Mouse (Mus musculus): ENCODE data around the gene Cib2. TPM values are rescaled to one million over a fixed set of nuclear protein-coding genes. Genes with fewer than 3 reads are reported as not detected.

Cib2 gene
- total and polyA plus RNA-seq, 3 experiments: 7.3 to 9.0 TPM; not detected in 1

DNA sequence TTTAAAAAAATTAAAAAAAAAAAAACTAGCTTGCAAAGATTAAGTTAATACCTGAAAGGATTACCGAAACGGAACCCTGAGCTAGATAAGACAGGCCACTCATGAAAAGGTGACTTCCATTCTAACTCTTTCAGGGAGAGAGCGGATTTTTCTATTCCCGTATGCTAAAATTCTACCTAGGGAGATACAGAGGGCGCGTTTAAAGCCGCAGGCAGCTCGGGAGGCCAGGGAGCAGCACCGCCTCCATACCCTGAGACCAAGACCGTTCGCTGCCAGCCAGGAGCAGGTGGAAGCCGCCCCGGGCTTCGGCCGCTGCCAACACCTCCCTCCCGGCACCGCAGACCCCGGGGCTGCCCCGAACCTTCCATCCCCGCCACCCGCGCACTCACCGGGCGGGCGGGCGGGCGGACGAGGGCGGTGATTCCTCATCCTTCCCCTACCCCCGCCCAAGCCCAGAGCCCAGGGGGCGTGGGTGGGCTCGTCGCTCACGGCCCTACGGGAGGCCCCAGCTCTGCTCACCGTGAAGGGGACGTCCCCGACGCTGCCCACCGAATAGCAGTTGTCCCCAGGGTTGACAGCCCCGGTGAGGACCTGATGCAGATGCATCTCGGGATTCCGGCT lies 59.1 kb downstream of the Cib2 start:
- peak overlapping the region; percentile 84 to 95 for H3K4me3 ChIP-seq (ENCODE audit: control insufficient read depth in 1 of 2, insufficient read depth in 1 of 2, low read depth in 2 of 2, low read length in 2 of 2)
- DNase-seq (ENCODE audit: low read depth, low spot score): peak; percentile 66
- H3K4me1 ChIP-seq (ENCODE audit: control insufficient read depth in 1 of 2, insufficient read depth in 2 of 2, low read length in 2 of 2): peaks cover 4 to 6% of the 10 kb centered on the region in 2 experiments; a peak in 2 of 4 replicates
- H3K9me3 ChIP-seq (replicated peaks; ENCODE audit: insufficient read depth, low read length): no peaks in the 10 kb centered on the region
- H3K9ac ChIP-seq (ENCODE audit: control insufficient read depth, low read depth, low read length, poor library complexity, severe bottlenecking): peak overlapping the region; percentile 80
- peaks cover 3% of the 10 kb centered on the region for H3K79me2 ChIP-seq (ENCODE audit: control insufficient read depth, insufficient read depth, low read length, poor library complexity)
- no peak for TF ChIP-seq GATA1 (IDR thresholded peaks at IDR 0.05; ENCODE audit: low read depth, low read length)
- no peak; the same call in 1 of the 2 replicates for TF ChIP-seq MXI1 (IDR thresholded peaks at IDR 0.05; ENCODE audit: low read depth, low read length)
- TF ChIP-seq MAX (IDR thresholded peaks at IDR 0.05; ENCODE audit: low read length): no peak
- no peak for TF ChIP-seq MYC (IDR thresholded peaks at IDR 0.05; ENCODE audit: low read depth, low read length)
- TF ChIP-seq POLR2A (IDR thresholded peaks at IDR 0.05; ENCODE audit: control insufficient read depth in 1 of 2, insufficient read depth in 1 of 2, low read depth in 1 of 2, low read length in 2 of 2, poor library complexity in 1 of 2): no peak
- TF ChIP-seq SMC3 (IDR thresholded peaks at IDR 0.05; ENCODE audit: low read depth, low read length): no peak
- TF ChIP-seq JUND (IDR thresholded peaks at IDR 0.05; ENCODE audit: low read depth, low read length): no peak
- TF ChIP-seq HCFC1 (IDR thresholded peaks at IDR 0.05; ENCODE audit: low read depth, low read length): no peak
- 0 out of 2 replicates have a peak, but pooled peaks have one; percentile 39 for TF ChIP-seq UBTF (IDR thresholded peaks at IDR 0.05; ENCODE audit: borderline replicate concordance, insufficient read depth, low read depth, low read length)
- TF ChIP-seq TCF12 (IDR thresholded peaks at IDR 0.05; ENCODE audit: low read depth, low read length): no peak
- TF ChIP-seq NELFE (IDR thresholded peaks at IDR 0.05; ENCODE audit: low read depth, low read length): 0 out of 2 replicates have a peak, but pooled peaks have one; percentile 26
- TF ChIP-seq RCOR1 (IDR thresholded peaks at IDR 0.05; ENCODE audit: low read depth, low read length): 0 out of 2 replicates have a peak, but pooled peaks have one; percentile 37
- no peak for TF ChIP-seq USF1 (IDR thresholded peaks at IDR 0.05; ENCODE audit: low read depth, low read length)
- peak; percentile 76 for TF ChIP-seq ZNF384 (IDR thresholded peaks at IDR 0.05; ENCODE audit: low read depth, low read length)
- no peak for TF ChIP-seq ELF1 (IDR thresholded peaks at IDR 0.05; ENCODE audit: low read depth, low read length)
- TF ChIP-seq MAFK (IDR thresholded peaks at IDR 0.05; ENCODE audit: borderline replicate concordance, low read depth, low read length): no peak
- no peak for TF ChIP-seq BHLHE40 (IDR thresholded peaks at IDR 0.05; ENCODE audit: borderline replicate concordance, low read depth, low read length)
- no peak for TF ChIP-seq TBP (IDR thresholded peaks at IDR 0.05; ENCODE audit: low read depth, low read length)
- no peak for TF ChIP-seq RAD21 (IDR thresholded peaks at IDR 0.05; ENCODE audit: low read depth, low read length)
- TF ChIP-seq ETS1 (IDR thresholded peaks at IDR 0.05; ENCODE audit: low read depth, low read length): no peak
- 0 out of 2 replicates have a peak, but pooled peaks have one; percentile 14 for TF ChIP-seq SIN3A (IDR thresholded peaks at IDR 0.05; ENCODE audit: low read length)
- TF ChIP-seq CHD1 (IDR thresholded peaks at IDR 0.05; ENCODE audit: low read depth, low read length): no peak
- TF ChIP-seq MYB (IDR thresholded peaks at IDR 0.05; ENCODE audit: low read depth, low read length): no peak
- TF ChIP-seq NRF1 (IDR thresholded peaks at IDR 0.05; ENCODE audit: insufficient read depth, low read depth, low read length, poor library complexity, severe bottlenecking): no peak
- no peak for TF ChIP-seq GABPA (IDR thresholded peaks at IDR 0.05; ENCODE audit: low read depth, low read length)
- no peak for TF ChIP-seq POLR2AphosphoS5 (IDR thresholded peaks at IDR 0.05; ENCODE audit: borderline replicate concordance, low read depth, low read length)
- no peak for TF ChIP-seq MAZ (IDR thresholded peaks at IDR 0.05; ENCODE audit: low read depth, low read length)
- no peak for TF ChIP-seq TAL1 (IDR thresholded peaks at IDR 0.05; ENCODE audit: low read length)
- no peak for TF ChIP-seq ZKSCAN1 (IDR thresholded peaks at IDR 0.05; ENCODE audit: low read depth, low read length)
- TF ChIP-seq EP300 (IDR thresholded peaks at IDR 0.05; ENCODE audit: low read depth in 1 of 2, low read length in 2 of 2): peak in 1 of 2 experiments; percentile 5; a peak in 1 of 4 replicates
- no peak for TF ChIP-seq E2F4 (IDR thresholded peaks at IDR 0.05; ENCODE audit: borderline replicate concordance, low read depth, low read length)
- TF ChIP-seq POLR2AphosphoS2 (IDR thresholded peaks at IDR 0.05; ENCODE audit: low read length): no peak
- no peak for TF ChIP-seq ZMIZ1 (IDR thresholded peaks at IDR 0.05; ENCODE audit: low read depth, low read length)
- no peak for TF ChIP-seq CHD2 (IDR thresholded peaks at IDR 0.05; ENCODE audit: low read length)
- no peak for TF ChIP-seq MEF2A (IDR thresholded peaks at IDR 0.05; ENCODE audit: extremely low read depth, insufficient replicate concordance, low read depth, low read length, poor library complexity, severe bottlenecking)
- no peaks in the 10 kb centered on the region; a peak in 1 of 4 replicates for H3K27me3 ChIP-seq (ENCODE audit: control insufficient read depth in 1 of 2, insufficient read depth in 2 of 2, low read length in 2 of 2)
- peak overlapping the region; percentile 11; the same call in 1 of the 2 replicates for H3K27ac ChIP-seq (ENCODE audit: control insufficient read depth, low read depth, low read length)
- peaks cover 0 to 7% of the 10 kb centered on the region in 2 experiments; a peak in 1 of 4 replicates for H3K36me3 ChIP-seq (ENCODE audit: control insufficient read depth in 1 of 2, insufficient read depth in 2 of 2, low read length in 2 of 2)

All from MEL (cell line).